Mouse (Mus musculus) ES-E14 (cell line): ENCODE measurements at regions not wholly inside any gene's neighbourhood (a gene's known extent, or its start where the extent isn't known, plus 50 kb on each side); places are given as distances from the start of the nearest gene placed in this dataset.

Experiments used
- CHD2 ChIP-seq: IDR thresholded peaks from 2 replicates; pipeline ENCODE4 v1.6.1; 2014; ENCODE audit warnings: mild to moderate bottlenecking, low read depth, low read length, inconsistent platforms
- HCFC1 ChIP-seq: IDR thresholded peaks from 2 replicates; pipeline ENCODE4 v1.6.1; 2012; ENCODE audit warnings: low read length, inconsistent platforms, borderline replicate concordance; ENCODE audit not compliant: insufficient read depth
- MAFK ChIP-seq: IDR thresholded peaks from 2 replicates; pipeline ENCODE4 v1.6.1; 2014; ENCODE audit warnings: mild to moderate bottlenecking, low read depth, low read length, inconsistent platforms; ENCODE audit not compliant: insufficient read depth
- ZC3H11A ChIP-seq: IDR thresholded peaks from 2 replicates; pipeline ENCODE4 v1.6.1; 2012; ENCODE audit warnings: low read depth, mild to moderate bottlenecking, inconsistent platforms, low read length, borderline replicate concordance
- ZNF384 ChIP-seq: IDR thresholded peaks from 2 replicates; pipeline ENCODE4 v1.6.1; 2012; ENCODE audit warnings: low read depth, low read length, inconsistent platforms

GRCm38 (mm10) chr4:125852545-125852944 lies 171.8 kb upstream of the Csf3r start:
- TF ChIP-seq ZNF384 (no peak), MAFK (no peak), CHD2 (no peak), HCFC1 (no peak), ZC3H11A (no peak)
